Mouse (Mus musculus) cerebellum, postnatal 14 days (tissue): ENCODE data around the gene Bicdl2.

Experiments used
- DNase-seq, 2 experiments: peaks; one replicate each; pipeline ENCODE4 v3.0.0; 2021; ENCODE audit warnings: mixed read lengths in 2 of 2

The Bicdl2 gene

GRCm38 (mm10) chr17:23717003-23717402 lies 56.7 kb downstream of the Bicdl2 start:
- no peak for DNase-seq
